Mouse (Mus musculus) spleen, adult 2 months (tissue): ENCODE data around the gene Rgs7bp.

ENCODE experiments used
- CTCF ChIP-seq: fragments of 200-500 bp; IDR thresholded peaks from 2 replicates; pipeline ENCODE4 v1.5.1; 2011; ENCODE audit warnings: mild to moderate bottlenecking, inconsistent platforms; ENCODE audit not compliant: insufficient read depth, insufficient read length, insufficient replicate concordance; ENCODE audit errors: extremely low read depth
- POLR2A ChIP-seq: fragments of 200-500 bp; IDR thresholded peaks from 2 replicates; pipeline ENCODE4 v1.6.1; 2011; ENCODE audit warnings: low read depth, low read length, inconsistent platforms

GRCm38 (mm10) chr13:104985691-104986090, 69.0 kb downstream of the Rgs7bp start:
- TF ChIP-seq CTCF (no peak), POLR2A (no peak)
